Mouse (Mus musculus) gastrocnemius, postnatal 36 days (tissue): ENCODE results near the gene Cybb. TPM values are rescaled to one million over a fixed set of nuclear protein-coding genes. Genes with fewer than 3 reads are reported as not detected.
"Not testable (repeated sequence)": the region's sequence is repeated elsewhere in the genome, so short reads cannot be mapped to it uniquely, and the experiment has no call there.

ENCODE experiments used
- DNase-seq, 2 experiments: peaks; one replicate each; pipeline ENCODE4 v3.0.0; 2022
- intact Hi-C: fragments of 180-260 bp; cut with DNase I; formaldehyde crosslinking; loops from one replicate; pipeline ENCODE4 v1.15.1; 2025
- long read RNA-seq, 2 experiments: library from polyadenylated mRNA; stranded (forward); transcript quantifications; one replicate each; pipeline ENCODE4 v2.0.0; 2021
- total RNA-seq, 2 experiments: library from RNA; stranded (reverse); gene quantifications; 2 replicates each; pipeline ENCODE4 v1.2.3; 2021

Cybb gene
- total RNA-seq: 1 to 10 TPM; 1.1 to 3.2 TPM
- long read RNA-seq, experiment 1: 0 reads
- long read RNA-seq, experiment 2, full-length matches to known transcripts: 1 of 1 reads
- long read RNA-seq, experiment 2, partial matches to known transcripts: 0 of 1 reads
- long read RNA-seq, experiment 2, other reads (novel, unspliced or antisense): 0 of 1 reads

GRCm38 (mm10) chrX:9487671-9488070 is at the start of gene Cybb:
Gene Cybb (minus strand): TSS chrX:9487771.
- no peak for DNase-seq
- intact Hi-C loops: no loop called here

DNA sequence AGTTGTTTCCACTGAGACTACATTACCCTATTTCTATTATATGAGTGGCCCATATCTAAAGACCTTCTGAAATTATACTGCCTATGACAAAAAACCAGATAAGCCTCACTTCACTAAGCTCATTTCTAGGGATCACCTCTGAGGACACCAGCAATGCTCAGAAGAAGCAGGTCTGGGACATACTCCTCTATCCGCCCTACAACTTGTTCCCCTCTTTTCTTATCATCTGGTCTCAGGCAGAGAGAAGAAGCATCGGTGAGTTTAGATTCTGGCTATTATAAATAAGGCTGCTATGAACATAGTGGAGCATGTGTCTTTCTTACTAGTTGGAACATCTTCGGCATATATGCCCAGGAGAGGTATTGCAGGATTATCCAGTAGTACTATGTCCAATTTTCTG is 49.3 kb upstream of the Cybb start:
- intact Hi-C loops: no loop called here
- DNase-seq: no peak

DNA sequence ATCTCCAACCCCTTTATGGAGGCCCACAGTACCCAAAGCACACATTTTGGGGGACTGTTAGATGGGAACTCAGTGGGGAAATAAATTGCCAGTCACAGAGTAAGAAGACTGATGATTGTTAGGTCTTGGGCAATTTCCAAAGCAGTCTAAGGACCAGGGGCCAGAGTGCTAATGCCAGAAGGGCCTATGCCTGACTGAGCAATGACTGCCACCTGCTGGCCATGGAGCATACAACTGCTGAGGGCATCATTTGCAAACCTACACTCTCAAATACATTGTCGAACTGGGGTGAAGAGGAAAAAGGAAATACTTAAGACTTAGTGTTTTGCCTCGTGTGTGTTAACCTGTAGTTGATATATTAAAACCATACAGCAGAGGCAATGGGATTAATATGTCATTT is 32.4 kb upstream of the Cybb start:
- peak in 1 of 2 experiments; percentile 13 for DNase-seq
- intact Hi-C loops: not testable (repeated sequence)

- intact Hi-C loops, DNase-seq: not testable (repeated sequence)
Observed at GRCm38 (mm10) chrX:9517531-9517930, 30.0 kb upstream of the Cybb start.

DNA sequence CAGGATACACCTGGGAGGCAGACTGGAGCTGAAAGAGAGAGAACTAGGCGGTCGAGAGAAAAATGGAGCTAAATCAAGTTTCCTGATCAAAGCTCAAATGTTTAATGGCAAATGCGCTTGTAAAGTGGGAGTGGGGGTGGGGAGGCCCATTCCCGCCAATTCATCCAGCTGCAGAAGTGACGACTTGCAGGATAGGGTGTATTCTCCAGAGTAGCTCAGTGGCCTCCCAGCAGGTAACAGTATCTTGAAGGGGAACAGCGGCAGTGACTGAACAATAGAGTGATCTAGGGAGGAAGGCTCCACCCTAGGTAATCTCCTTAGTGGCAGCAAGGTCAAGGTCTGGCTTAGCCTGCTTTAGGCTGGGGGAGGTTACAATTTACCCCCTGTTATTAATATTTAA is 12.5 kb downstream of the Cybb start:
- intact Hi-C loops: not testable (repeated sequence)

DNA sequence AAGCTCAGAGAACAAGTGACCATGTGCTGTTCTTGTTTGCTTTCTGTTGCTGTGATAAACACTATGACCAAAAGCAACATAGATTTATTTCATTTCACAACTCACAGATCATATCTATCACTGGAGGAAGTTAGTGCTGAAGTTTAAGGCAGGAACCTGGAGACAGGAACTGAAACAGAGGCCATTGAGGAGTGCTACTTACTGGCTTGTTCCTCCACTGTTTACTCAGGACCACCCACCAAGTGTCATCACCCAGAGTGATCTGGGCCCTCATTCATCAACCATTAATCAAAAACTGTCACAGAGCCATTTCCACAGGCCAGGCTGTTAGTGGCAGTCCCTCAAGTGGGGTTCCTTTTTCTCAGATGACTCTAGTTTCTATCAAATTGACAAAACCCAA is 13.1 kb downstream of the Cybb start:
- DNase-seq: no peak
- intact Hi-C loops: no loop called here

More for the DNA sequence above, 12.5 kb downstream of the Cybb start:
- DNase-seq: not testable (repeated sequence)

GRCm38 (mm10) chrX:9473768-9474167 is 13.8 kb downstream of the Cybb start:
- no peak for DNase-seq
- intact Hi-C loops: no loop called here

DNA sequence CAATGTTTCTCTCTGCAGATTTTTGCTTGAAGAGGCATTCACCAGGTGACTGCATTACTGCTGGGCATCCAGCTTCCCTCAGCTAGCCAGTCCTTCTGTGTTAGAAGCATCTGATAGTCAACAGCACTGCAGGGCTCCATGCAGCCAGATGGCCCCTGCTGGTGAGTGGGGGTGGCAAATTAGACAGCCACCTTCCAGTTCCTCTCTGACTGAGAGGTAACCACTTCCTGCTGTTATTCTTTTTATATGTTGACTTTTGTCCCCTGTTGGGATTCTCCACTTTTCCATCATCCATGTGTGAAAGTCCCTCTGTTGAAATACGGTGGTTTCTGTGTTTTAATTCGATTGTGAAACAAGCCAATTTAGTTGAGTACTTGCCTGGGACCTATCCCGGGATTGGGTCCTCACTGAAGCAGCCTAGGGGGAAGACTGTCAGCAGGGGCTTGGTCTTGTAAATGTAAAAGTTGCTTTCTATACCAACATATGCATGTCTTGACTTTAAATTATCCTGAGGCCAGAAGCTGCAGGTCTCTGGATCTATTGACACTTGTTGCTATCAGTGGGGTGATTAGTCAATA is 16.7 kb downstream of the Cybb start:
- DNase-seq: no peak
- intact Hi-C loops: no loop called here

GRCm38 (mm10) chrX:9469100-9469499 is 18.5 kb downstream of the Cybb start:
- intact Hi-C loops: no loop called here
- no peak for DNase-seq

GRCm38 (mm10) chrX:9467020-9467419 is 20.6 kb downstream of the Cybb start:
- intact Hi-C loops: no loop called here
- DNase-seq: no peak

DNA sequence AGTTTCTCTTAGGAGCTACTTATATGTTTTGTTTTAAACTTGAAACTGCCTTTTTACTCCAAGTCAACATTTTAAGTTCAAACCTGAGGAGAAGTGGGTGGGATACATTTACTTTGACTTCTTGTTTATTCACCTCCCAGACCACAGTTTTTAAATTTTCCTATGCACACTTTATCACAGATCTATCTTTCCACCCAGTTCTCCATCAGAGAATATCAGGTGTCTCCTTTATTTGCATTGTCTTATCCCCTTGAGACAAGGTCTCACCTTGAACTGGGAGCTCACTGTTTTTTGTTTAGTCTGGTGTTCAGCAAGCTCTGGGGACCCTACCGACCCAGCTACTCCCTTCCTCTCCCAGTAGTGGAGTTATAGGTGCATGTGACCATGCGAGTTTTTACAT is 21.7 kb downstream of the Cybb start:
- intact Hi-C loops: no loop called here
- no peak for DNase-seq

DNA sequence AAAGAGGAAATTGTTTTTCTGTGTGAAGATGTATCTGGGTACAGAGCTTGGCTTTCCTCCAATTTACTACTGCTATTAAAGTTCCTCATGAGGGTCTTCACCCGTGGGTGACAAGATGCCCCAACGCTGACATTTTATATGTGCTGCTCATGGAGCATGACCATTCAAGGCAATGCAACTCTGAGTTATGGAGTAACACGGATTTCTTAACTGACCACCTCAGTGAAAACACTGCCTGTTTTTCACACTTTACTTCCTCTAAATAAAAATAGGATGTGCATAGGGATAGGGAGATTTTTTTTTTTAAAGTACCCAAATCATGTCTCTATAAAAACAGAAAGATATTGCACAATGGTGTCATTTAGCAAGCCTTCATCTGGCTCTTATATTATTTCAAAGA is 24.9 kb downstream of the Cybb start:
- intact Hi-C loops: no loop called here
- no peak for DNase-seq

DNA sequence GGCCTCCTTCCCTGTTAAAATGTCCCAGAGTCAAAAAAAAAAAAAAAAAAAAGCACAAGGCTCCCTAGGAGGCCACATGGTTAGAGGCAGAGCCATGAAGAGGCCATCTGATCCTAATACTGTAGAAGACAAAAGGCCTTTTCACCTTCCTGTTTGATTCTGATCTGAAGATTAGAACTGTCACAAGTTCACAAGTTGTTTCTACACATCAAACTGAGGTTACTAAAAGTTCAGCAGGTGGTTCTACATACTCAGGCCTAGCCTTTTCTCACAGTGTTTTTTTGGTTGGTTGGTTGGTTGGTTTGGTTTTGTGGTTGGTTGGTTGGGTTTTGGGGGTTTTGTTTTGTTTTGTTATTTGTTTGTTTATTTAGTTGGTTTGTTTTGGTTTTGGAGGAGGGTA is 26.2 kb downstream of the Cybb start:
- intact Hi-C loops: no loop called here
- no peak for DNase-seq

DNA sequence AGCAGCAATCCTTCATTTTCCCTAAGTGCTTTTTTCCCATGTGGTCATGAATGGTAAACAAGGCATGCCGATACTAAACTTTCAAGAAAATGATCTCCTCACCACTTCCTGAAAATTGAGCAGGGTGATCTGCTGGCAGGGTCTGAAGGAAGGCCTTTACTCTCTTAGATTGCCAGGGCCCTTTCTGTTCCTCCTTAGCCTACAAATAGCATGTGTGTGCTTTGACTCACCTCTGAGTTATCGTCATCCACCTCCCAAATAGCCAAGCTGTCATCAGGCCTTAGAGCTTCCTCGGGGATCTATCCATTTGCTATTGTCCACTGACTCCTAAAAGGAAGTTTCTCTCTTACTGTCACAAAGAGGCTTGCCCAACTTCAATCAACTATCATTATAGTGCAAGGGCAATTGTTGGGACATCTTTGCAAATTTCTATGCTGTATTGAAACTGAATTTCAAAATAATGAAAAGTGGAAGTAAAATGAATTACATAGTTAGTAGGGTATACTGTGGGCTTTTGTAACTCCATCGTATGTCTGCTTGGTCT is 27.1 kb downstream of the Cybb start:
- DNase-seq: no peak
- intact Hi-C loops: no loop called here

DNA sequence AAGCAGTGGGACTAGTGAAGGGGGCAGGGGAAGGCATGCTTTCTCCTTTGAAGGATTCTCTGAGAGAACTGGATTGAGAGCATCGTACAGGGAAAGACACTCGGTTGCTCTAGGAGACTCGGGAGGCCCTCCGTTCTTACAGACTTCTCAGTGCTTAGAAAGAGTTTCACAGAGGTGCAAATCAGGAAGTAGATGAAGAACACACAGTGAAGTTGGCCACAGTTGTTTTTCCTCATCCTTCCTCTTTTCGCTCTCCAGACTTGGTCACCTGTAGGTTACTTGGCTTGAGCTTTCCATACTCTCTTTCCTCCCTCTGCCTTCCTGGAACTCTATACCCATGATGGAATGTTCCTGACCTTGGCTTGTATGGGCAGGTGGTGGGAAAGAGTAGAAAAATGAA is 35.2 kb downstream of the Cybb start:
- DNase-seq: no peak
- intact Hi-C loops: no loop called here

DNA sequence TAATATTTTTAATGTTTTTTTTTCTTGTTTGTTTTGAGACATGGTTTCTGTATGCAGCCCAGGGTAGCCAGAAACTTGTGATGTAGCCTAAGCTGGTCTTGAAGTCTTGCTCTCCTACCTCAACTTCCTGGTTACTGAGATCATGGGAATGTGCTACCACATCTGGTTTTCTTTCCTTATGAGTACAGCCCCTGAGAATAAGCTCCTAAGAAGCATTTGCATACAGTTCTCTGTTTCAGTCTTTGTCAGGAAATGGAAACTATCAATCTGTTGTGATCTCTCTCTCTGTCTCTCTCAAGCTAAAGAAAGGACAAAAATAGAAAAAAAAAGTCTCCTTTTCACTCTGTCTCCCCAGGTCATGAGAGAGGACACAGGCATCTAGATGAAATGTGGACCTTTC is 40.3 kb downstream of the Cybb start:
- intact Hi-C loops: no loop called here

GRCm38 (mm10) chrX:9441102-9441501 is 46.5 kb downstream of the Cybb start:
- no peak for DNase-seq
- intact Hi-C loops: no loop called here

More for the DNA sequence above, 40.3 kb downstream of the Cybb start:
- DNase-seq: no peak

GRCm38 (mm10) chrX:9440556-9440955 is 47.0 kb downstream of the Cybb start:
- DNase-seq: no peak
- intact Hi-C loops: no loop called here

- DNase-seq: no peak
- intact Hi-C loops: no loop called here
Observed at GRCm38 (mm10) chrX:9439257-9439656, 48.3 kb downstream of the Cybb start.

DNA sequence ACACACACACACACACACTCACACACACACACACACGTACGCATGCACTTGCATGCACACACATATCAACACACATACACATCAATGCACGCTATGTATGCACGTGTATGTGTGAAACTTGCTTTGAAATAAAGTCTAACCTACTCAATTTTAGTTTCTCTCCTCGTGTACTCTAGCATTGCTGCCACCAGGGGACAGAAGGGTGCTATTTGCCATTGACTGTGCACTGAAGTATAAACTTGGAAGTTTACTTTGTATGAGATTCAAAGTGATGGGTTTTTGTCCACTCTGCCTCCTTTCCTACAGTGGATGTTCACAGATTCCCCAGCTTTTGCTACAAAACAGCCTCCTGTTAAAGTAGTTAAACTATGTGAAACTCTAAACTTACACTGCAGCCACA is 73.7 kb downstream of the Cybb start:
- DNase-seq: no peak
- intact Hi-C loops: no loop called here
